Mouse (Mus musculus) MEL (cell line): ENCODE measurements around the gene Prkag2. TPM values are rescaled to one million over a fixed set of nuclear protein-coding genes. Genes with fewer than 3 reads are reported as not detected.

Source experiments
- DNase-seq: peaks from one replicate; pipeline ENCODE4 v3.0.0; 2011; ENCODE audit warnings: low read depth, low spot score
- H3K27ac ChIP-seq: 2 replicates; pipeline ENCODE4 v1.5.1; 2012; ENCODE audit warnings: low read depth, mild to moderate bottlenecking, control low read depth, low read length, moderate library complexity; ENCODE audit not compliant: control insufficient read depth
- H3K27me3 ChIP-seq, 2 experiments: fragments of 150-350 bp in 1 of 2; sonication (generic) in 1 of 2; 2 replicates each; pipeline ENCODE4 v1.6.1; 2012; ENCODE audit warnings: low read length in 2 of 2, mild to moderate bottlenecking in 2 of 2, improper control_type of control experiment in 1 of 2, moderate library complexity in 1 of 2; ENCODE audit not compliant: insufficient read depth in 2 of 2, control insufficient read depth in 1 of 2
- H3K36me3 ChIP-seq, 2 experiments: 2 replicates each; pipeline ENCODE4 v1.6.1; 2012 to 2014; ENCODE audit warnings: low read length in 2 of 2, improper control_type of control experiment in 1 of 2, inconsistent platforms in 1 of 2, mild to moderate bottlenecking in 1 of 2; ENCODE audit not compliant: insufficient read depth in 2 of 2, control insufficient read depth in 1 of 2
- H3K4me1 ChIP-seq, 2 experiments: fragments of 150-350 bp in 1 of 2; sonication (generic) in 1 of 2; 2 replicates each; pipeline ENCODE4 v1.6.1; 2012; ENCODE audit warnings: low read length in 2 of 2, improper control_type of control experiment in 1 of 2, mild to moderate bottlenecking in 1 of 2; ENCODE audit not compliant: insufficient read depth in 2 of 2, control insufficient read depth in 1 of 2
- H3K4me3 ChIP-seq, 2 experiments: fragments of 150-350 bp in 1 of 2; sonication (generic) in 1 of 2; 2 replicates each; pipeline ENCODE4 v1.5.1; 2012; ENCODE audit warnings: low read depth in 2 of 2, low read length in 2 of 2, mild to moderate bottlenecking in 2 of 2, moderate library complexity in 2 of 2, control low read depth in 1 of 2, improper control_type of control experiment in 1 of 2; ENCODE audit not compliant: control insufficient read depth in 1 of 2, insufficient read depth in 1 of 2
- H3K79me2 ChIP-seq: 2 replicates; pipeline ENCODE4 v1.6.1; 2012; ENCODE audit warnings: mild to moderate bottlenecking, low read length, moderate library complexity; ENCODE audit not compliant: control insufficient read depth, poor library complexity, insufficient read depth
- H3K9ac ChIP-seq: 2 replicates; pipeline ENCODE4 v1.6.1; 2012; ENCODE audit warnings: low read depth, mild to moderate bottlenecking, control low read depth, low read length, moderate library complexity; ENCODE audit not compliant: control insufficient read depth, poor library complexity, severe bottlenecking
- H3K9me3 ChIP-seq: fragments of 150-350 bp; sonication (generic); replicated peaks from 2 replicates; pipeline ENCODE4 v1.6.1; 2012; ENCODE audit warnings: mild to moderate bottlenecking, low read length, improper control_type of control experiment, moderate library complexity; ENCODE audit not compliant: insufficient read depth
- CHD1 ChIP-seq: IDR thresholded peaks from 2 replicates; pipeline ENCODE4 v1.6.1; 2012; ENCODE audit warnings: low read depth, mild to moderate bottlenecking, inconsistent platforms, low read length, improper control_type of control experiment
- CHD2 ChIP-seq: IDR thresholded peaks from 2 replicates; pipeline ENCODE4 v1.6.1; 2011; ENCODE audit warnings: low read length, improper control_type of control experiment
- E2F4 ChIP-seq: IDR thresholded peaks from 2 replicates; pipeline ENCODE4 v1.6.1; 2011; ENCODE audit warnings: low read depth, low read length, improper control_type of control experiment, borderline replicate concordance
- ELF1 ChIP-seq: IDR thresholded peaks from 2 replicates; pipeline ENCODE4 v1.6.1; 2014; ENCODE audit warnings: low read depth, mild to moderate bottlenecking, inconsistent platforms, low read length, improper control_type of control experiment, moderate library complexity
- EP300 ChIP-seq, 2 experiments: IDR thresholded peaks; 2 replicates each; pipeline ENCODE4 v1.6.1; 2011; ENCODE audit warnings: improper control_type of control experiment in 2 of 2, low read length in 2 of 2, low read depth in 1 of 2, mild to moderate bottlenecking in 1 of 2
- KAT2A ChIP-seq: conservative IDR thresholded peaks from 2 replicates; pipeline ENCODE4 v1.6.1; 2012; ENCODE audit warnings: low read depth, low read length, improper control_type of control experiment, inconsistent platforms
- MAFK ChIP-seq: IDR thresholded peaks from 2 replicates; pipeline ENCODE4 v1.6.1; 2011; ENCODE audit warnings: low read depth, mild to moderate bottlenecking, low read length, improper control_type of control experiment, borderline replicate concordance
- MAX ChIP-seq: IDR thresholded peaks from 2 replicates; pipeline ENCODE4 v1.6.1; 2011; ENCODE audit warnings: low read length, improper control_type of control experiment
- NELFE ChIP-seq: IDR thresholded peaks from 2 replicates; pipeline ENCODE4 v1.6.1; 2011; ENCODE audit warnings: low read depth, low read length, improper control_type of control experiment
- SIN3A ChIP-seq: IDR thresholded peaks from 2 replicates; pipeline ENCODE4 v1.6.1; 2012; ENCODE audit warnings: low read length, improper control_type of control experiment, inconsistent platforms
- TCF12 ChIP-seq: IDR thresholded peaks from 2 replicates; pipeline ENCODE4 v1.6.1; 2014; ENCODE audit warnings: low read depth, mild to moderate bottlenecking, inconsistent platforms, low read length, improper control_type of control experiment, moderate library complexity
- USF2 ChIP-seq, 2 experiments: IDR thresholded peaks; 2 replicates each; pipeline ENCODE4 v1.6.1; 2011 to 2012; ENCODE audit warnings: improper control_type of control experiment in 2 of 2, low read length in 2 of 2, borderline replicate concordance in 1 of 2, inconsistent platforms in 1 of 2, low read depth in 1 of 2, mild to moderate bottlenecking in 1 of 2; ENCODE audit not compliant: insufficient read depth in 1 of 2
- ZNF384 ChIP-seq: IDR thresholded peaks from 2 replicates; pipeline ENCODE4 v1.6.1; 2012; ENCODE audit warnings: low read depth, mild to moderate bottlenecking, inconsistent platforms, low read length, improper control_type of control experiment
- polyA plus RNA-seq, 2 experiments: library from polyadenylated mRNA; stranded (reverse) in 1 of 2; unstranded in 1 of 2; fragments of >175 nt in 1 of 2; fragments of >200 nt in 1 of 2; gene quantifications; 2 replicates each; pipeline versions ENCODE4 v1.2.1 to v1.2.4; 2012; ENCODE audit warnings: low replicate concordance in 2 of 2, low read depth in 1 of 2; ENCODE audit not compliant: insufficient read length in 2 of 2, insufficient read depth in 1 of 2, missing spikeins in 1 of 2
- total RNA-seq: library from RNA; depleted of rRNA; stranded (reverse); fragments of 300-350 nt; gene quantifications from 2 replicates; pipeline ENCODE4 v1.2.3, GENCODE M21; 2012

Gene Prkag2
- total and polyA plus RNA-seq, 3 experiments, result 8.0 to 27.9 TPM; not detected in 1

- no peaks in the 10 kb centered on the region for H3K9me3 ChIP-seq
- no peak overlapping the region for H3K9ac ChIP-seq
- peaks cover 8 to 12% of the 10 kb centered on the region in 2 experiments; a peak in 3 of 4 replicates for H3K4me1 ChIP-seq
- H3K27me3 ChIP-seq, result no peaks in the 10 kb centered on the region
- H3K36me3 ChIP-seq, result peaks cover 10 to 19% of the 10 kb centered on the region in 2 experiments
- peaks cover 80% of the 10 kb centered on the region for H3K79me2 ChIP-seq
- no peak for TF ChIP-seq MAX
- TF ChIP-seq E2F4, result no peak
- no peak for TF ChIP-seq MAFK
- TF ChIP-seq CHD2, result no peak
- no peak for TF ChIP-seq SIN3A
- TF ChIP-seq NELFE, result no peak
- no peak for TF ChIP-seq ELF1
- TF ChIP-seq USF2 (IDR thresholded peaks at IDR 0.05; ENCODE audit: borderline replicate concordance in 1 of 2, insufficient read depth in 1 of 2, low read depth in 1 of 2, low read length in 2 of 2), result no peak
- no peak for TF ChIP-seq CHD1
- TF ChIP-seq, all 39 proteins: peak for 0
- H3K4me3 ChIP-seq, result no peak overlapping the region
- no peak overlapping the region for H3K27ac ChIP-seq
- DNase-seq, result no peak
These were observed 268.5 kb downstream of the Prkag2 start for GRCm38 (mm10) chr5:24831912-24832311.

- H3K79me2 ChIP-seq, result peaks cover 77% of the 10 kb centered on the region
- DNase-seq, result peak; percentile 71
- H3K4me3 ChIP-seq, result no peak overlapping the region
- TF ChIP-seq TCF12, result no peak
- TF ChIP-seq ZNF384, result 0 out of 2 replicates have a peak, but pooled peaks have one; percentile 31
- H3K9ac ChIP-seq, result no peak overlapping the region
- no peaks in the 10 kb centered on the region for H3K9me3 ChIP-seq
- H3K36me3 ChIP-seq, result peaks cover 8 to 24% of the 10 kb centered on the region in 2 experiments
- H3K4me1 ChIP-seq, result peaks cover 12 to 17% of the 10 kb centered on the region in 2 experiments
- H3K27me3 ChIP-seq, result no peaks in the 10 kb centered on the region
- H3K27ac ChIP-seq, result no peak overlapping the region
These were observed 272.0 kb downstream of the Prkag2 start for GRCm38 (mm10) chr5:24828446-24828845.

- no peak for TF ChIP-seq USF2 (IDR thresholded peaks at IDR 0.05; ENCODE audit: borderline replicate concordance in 1 of 2, insufficient read depth in 1 of 2, low read depth in 1 of 2, low read length in 2 of 2)
- TF ChIP-seq KAT2A, result no peak
- TF ChIP-seq EP300 (IDR thresholded peaks at IDR 0.05; ENCODE audit: low read depth in 1 of 2, low read length in 2 of 2), result peak in 1 of 2 experiments; percentile 15; a peak in 1 of 4 replicates
- peaks cover 71% of the 10 kb centered on the region for H3K79me2 ChIP-seq
- no peak overlapping the region for H3K27ac ChIP-seq
- H3K9me3 ChIP-seq, result no peaks in the 10 kb centered on the region
- H3K4me3 ChIP-seq, result no peak overlapping the region
- H3K36me3 ChIP-seq, result peaks cover 5 to 22% of the 10 kb centered on the region in 2 experiments
- DNase-seq, result peak; percentile 37
- peaks cover 11 to 12% of the 10 kb centered on the region in 2 experiments for H3K4me1 ChIP-seq
- no peaks in the 10 kb centered on the region for H3K27me3 ChIP-seq
- no peak overlapping the region for H3K9ac ChIP-seq
These were observed 273.3 kb downstream of the Prkag2 start for GRCm38 (mm10) chr5:24827173-24827572.
